Mouse (Mus musculus): Measurements from ENCODE around the gene Rad51d.

GRCm38 (mm10) chr11:82852115-82852514 lies 38.3 kb downstream of the Rad51d start:
- TF ChIP-seq CTCF (IDR thresholded peaks at IDR 0.05) (no peak), EP300 (IDR thresholded peaks at IDR 0.05) (no peak)

All from lung, postnatal 0 days (tissue).